Mouse (Mus musculus): ENCODE measurements around the gene Lmo7.

DNA sequence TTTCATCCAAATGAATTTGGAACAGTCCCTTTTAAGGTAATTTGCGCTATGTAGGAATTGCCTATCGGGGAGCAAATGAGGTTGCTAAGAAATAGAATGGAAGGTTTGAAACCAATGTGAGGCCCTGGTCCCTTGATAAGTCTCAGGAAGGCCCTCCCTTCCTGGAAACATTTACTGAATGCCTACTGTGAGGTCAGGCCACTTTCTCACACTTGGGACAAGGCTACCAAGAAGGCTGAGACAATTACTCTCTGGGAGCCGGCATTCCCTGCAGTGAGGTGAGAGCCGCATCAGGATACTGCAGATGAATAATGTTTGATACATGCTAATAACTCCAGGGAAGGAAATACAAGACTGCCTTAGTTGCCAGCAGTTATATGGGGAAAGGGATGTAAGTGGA, 93.1 kb downstream of the Lmo7 start:
- TF ChIP-seq CTCF (IDR thresholded peaks at IDR 0.05; ENCODE audit: low read depth) = no peak
- TF ChIP-seq EP300 (IDR thresholded peaks at IDR 0.05; ENCODE audit: low read depth) = no peak
